Mouse (Mus musculus): ENCODE measurements around the gene Frmd6.

- TF ChIP-seq CTCF (IDR thresholded peaks at IDR 0.05; ENCODE audit: insufficient read depth, low read length) (no peak), POLR2A (IDR thresholded peaks at IDR 0.05; ENCODE audit: borderline replicate concordance, extremely low read depth, low read depth, low read length) (no peak)
Observed at GRCm38 (mm10) chr12:70849024-70849423, 23.7 kb downstream of the Frmd6 start.

All from lung, adult 2 months (tissue).